Comparison of ENCODE assay signal across 28 mouse cellular contexts in genomic region chr9:118059101-118059500, GRCm38 (mm10). TPM values are rescaled to one million over a fixed set of nuclear protein-coding genes. Genes with fewer than 3 reads are reported as not detected.
A peak's percentile ranks its signal among the peaks of the same experiment; 100 is the strongest.
DNase-seq lines count a peak whose midpoint lies in the region; ATAC-seq and TF ChIP-seq lines count a peak whose summit lies in the region.
"Had no signal": no experiment of that assay in that cellular context is flagged by ENCODE, and none has a peak within 500 bp of the region (broad histone marks: within the 10 kb centered on the region; RNA-seq: fewer than 3 reads in every experiment).

No protein-coding gene starts in this region.

- no peak for TF ChIP-seq CTCF in embryonic fibroblast, embryonic 13.5 days (IDR thresholded peaks at IDR 0.05; ENCODE audit: borderline replicate concordance, insufficient read depth, low read length)
- no peak for TF ChIP-seq CTCF in thymus, adult 2 months (IDR thresholded peaks at IDR 0.05; ENCODE audit: borderline replicate concordance, control insufficient read depth, extremely low read depth, insufficient read depth, low read length, poor library complexity)

- ATAC-seq in limb, embryonic 13.5 days (ENCODE audit: low FRiP score, low read depth): no peak
- peak; percentile 60 for ATAC-seq in megakaryocyte, adult 5-6 weeks (ENCODE audit: poor library complexity, severe bottlenecking)
- ATAC-seq: activated CD4-positive, CD25-positive, alpha-beta regulatory T cell, adult 4 months; forebrain, embryonic 13.5 days; forebrain, embryonic 16.5 days; hindbrain, postnatal 0 days; inflammation-experienced regulatory T-cells, adult 6 months had no signal

- H3K9ac ChIP-seq in limb, embryonic 13.5 days: no peak overlapping the region
- H3K9ac ChIP-seq: embryonic facial prominence, embryonic 13.5 days; forebrain, embryonic 13.5 days; heart, embryonic 12.5 days; heart, embryonic 15.5 days; hindbrain, embryonic 14.5 days had no signal

- H3K4me3 ChIP-seq in limb, embryonic 13.5 days: no peak overlapping the region
- H3K4me3 ChIP-seq in limb, embryonic 10.5 days: no peak overlapping the region
- no peak overlapping the region for H3K4me3 ChIP-seq in embryonic fibroblast, embryonic 13.5 days (ENCODE audit: insufficient read depth, low read length)
- no peak overlapping the region for H3K4me3 ChIP-seq in thymus, adult 2 months (ENCODE audit: control insufficient read depth, insufficient read depth, low read length)
- H3K4me3 ChIP-seq: embryonic facial prominence, embryonic 13.5 days; forebrain, embryonic 10.5 days; forebrain, embryonic 13.5 days; heart, embryonic 12.5 days; heart, embryonic 15.5 days had no signal

- TF ChIP-seq POLR2A in embryonic fibroblast, embryonic 13.5 days (IDR thresholded peaks at IDR 0.05; ENCODE audit: low read depth, low read length): no peak
- no peak for TF ChIP-seq POLR2A in thymus, adult 2 months (IDR thresholded peaks at IDR 0.05; ENCODE audit: control insufficient read depth, extremely low read depth, insufficient read depth, low read length, poor library complexity)

- H3K27me3 ChIP-seq in limb, embryonic 13.5 days: no peaks in the 10 kb centered on the region
- no peaks in the 10 kb centered on the region for H3K27me3 ChIP-seq in limb, embryonic 10.5 days (ENCODE audit: low read depth, poor library complexity, severe bottlenecking)
- H3K27me3 ChIP-seq in thymus, adult 2 months (ENCODE audit: control insufficient read depth, insufficient read depth, low read length): no peaks in the 10 kb centered on the region
- H3K27me3 ChIP-seq: embryonic facial prominence, embryonic 13.5 days; forebrain, embryonic 13.5 days; heart, embryonic 12.5 days; heart, embryonic 15.5 days had no signal

- H3K4me2 ChIP-seq in limb, embryonic 13.5 days (replicated peaks): no peak overlapping the region
- H3K4me2 ChIP-seq: embryonic facial prominence, embryonic 13.5 days; forebrain, embryonic 13.5 days; heart, embryonic 12.5 days; heart, embryonic 15.5 days; hindbrain, embryonic 14.5 days had no signal

- peak overlapping the region; percentile 16; the same call in 1 of the 2 replicates for H3K27ac ChIP-seq in limb, embryonic 13.5 days
- H3K27ac ChIP-seq in limb, embryonic 10.5 days: no peak overlapping the region
- peak overlapping the region; percentile 22; the same call in 1 of the 2 replicates for H3K27ac ChIP-seq in embryonic fibroblast, embryonic 13.5 days (ENCODE audit: insufficient read depth, low read length)
- H3K27ac ChIP-seq in thymus, adult 2 months (ENCODE audit: control insufficient read depth, insufficient read depth, low read length): no peak overlapping the region
- H3K27ac ChIP-seq: embryonic facial prominence, embryonic 13.5 days; forebrain, embryonic 10.5 days; forebrain, embryonic 13.5 days; heart, embryonic 15.5 days; hindbrain, embryonic 14.5 days; hindbrain, postnatal 0 days had no signal

- H3K36me3 ChIP-seq in limb, embryonic 13.5 days: peaks cover 46% of the 10 kb centered on the region
- H3K36me3 ChIP-seq in limb, embryonic 10.5 days: peaks cover 67% of the 10 kb centered on the region
- H3K36me3 ChIP-seq in thymus, adult 2 months (ENCODE audit: control insufficient read depth, insufficient read depth, low read length): peaks cover 62% of the 10 kb centered on the region

- DNase-seq in limb, embryonic 10.5 days (ENCODE audit: low spot score): no peak
- DNase-seq in CD4-positive helper T cell, adult 2 months (ENCODE audit: low read depth, low spot score): peak; percentile 36
- no peak for DNase-seq in thymus, adult 2 months
- DNase-seq in adrenal gland, adult 18-20 months (ENCODE audit: low spot score in 2 of 2): no peak
- no peak for DNase-seq in layer of hippocampus, postnatal 10 days (ENCODE audit: low spot score in 2 of 2)
- DNase-seq: adrenal gland, postnatal 10 days; adrenal gland, postnatal 36 days; cerebellum, adult 18-20 months; cerebellum, adult 9-11 months; cerebellum, postnatal 25 days; gastrocnemius, postnatal 10 days; gastrocnemius, postnatal 36 days; heart, adult 18-20 months; heart, postnatal 10 days; heart, postnatal 4 days had no signal

- no peaks in the 10 kb centered on the region for H3K9me3 ChIP-seq in limb, embryonic 13.5 days
- no peaks in the 10 kb centered on the region for H3K9me3 ChIP-seq in limb, embryonic 10.5 days (replicated peaks)
- H3K9me3 ChIP-seq: embryonic facial prominence, embryonic 13.5 days; forebrain, embryonic 10.5 days; forebrain, embryonic 13.5 days; heart, embryonic 12.5 days; heart, embryonic 15.5 days had no signal

- WGBS in limb, embryonic 13.5 days: 78% methylated on average over 3 of the region's 3 CpGs
- 85% methylated on average over 3 of the region's 3 CpGs for WGBS in limb, embryonic 10.5 days
- 70% methylated on average over 3 of the region's 3 CpGs for WGBS in thymus, adult 2 months

- H3K4me1 ChIP-seq in limb, embryonic 13.5 days: 0 out of 2 replicates have a peak, but pooled peaks cover 3% of the 10 kb centered on the region
- no peaks in the 10 kb centered on the region for H3K4me1 ChIP-seq in limb, embryonic 10.5 days
- H3K4me1 ChIP-seq in embryonic fibroblast, embryonic 13.5 days (ENCODE audit: control insufficient read depth, insufficient read depth, low read length): 0 out of 2 replicates have a peak, but pooled peaks cover 3% of the 10 kb centered on the region
- H3K4me1 ChIP-seq in thymus, adult 2 months (replicated peaks; ENCODE audit: control insufficient read depth, insufficient read depth, low read length): no peaks in the 10 kb centered on the region
- H3K4me1 ChIP-seq: embryonic facial prominence, embryonic 13.5 days; forebrain, embryonic 10.5 days; forebrain, embryonic 13.5 days; heart, embryonic 12.5 days; heart, embryonic 15.5 days had no signal

RNA-seq across cellular contexts. Expression of gene Azi2, which starts 18.8 kb away (rescaled TPM):
- 72.6 and 75.6 TPM in 2 replicates for polyA plus RNA-seq in limb, embryonic 13.5 days (2015; fragmentation: Nextera tagmentation; extraction: Ambion mirVana)
- 57.5 and 60.0 TPM in 2 replicates for polyA plus RNA-seq in limb, embryonic 10.5 days (2016; fragmentation: Nextera tagmentation; extraction: Ambion mirVana)
- 87.5 and 87.9 TPM in 2 replicates for polyA plus RNA-seq in embryonic fibroblast, embryonic 13.5 days (2011; ENCODE audit: insufficient read length, low read depth, missing spikeins)
- total RNA-seq in megakaryocyte, adult 5-6 weeks (2015): 90.0 and 93.6 TPM in 2 replicates
- 75.7 and 79.5 TPM in 2 replicates for total RNA-seq in megakaryocyte, adult 5-6 weeks (2017)
- 32.0 and 35.1 TPM in 2 replicates for polyA plus RNA-seq in thymus, adult 2 months (2012; rRNA removed)
- total RNA-seq in adrenal gland, adult 18-20 months (2021): 10 to 100 TPM; 73.8 to 75.4 TPM
- 10 to 100 TPM; 68.1 to 74.1 TPM for total RNA-seq in layer of hippocampus, postnatal 10 days (2021)

Comparison
In these comparisons a context has a peak if more than half of its experiments do, and no peak if none do; other contexts are left out.
1. H3K27ac ChIP-seq: peak in limb, embryonic 13.5 days (single experiment) and embryonic fibroblast, embryonic 13.5 days (single experiment); none in limb, embryonic 10.5 days (single experiment) and thymus, adult 2 months (single experiment).